Mouse (Mus musculus): Measurements from ENCODE around the gene Notch4. TPM values are rescaled to one million over a fixed set of nuclear protein-coding genes. Genes with fewer than 3 reads are reported as not detected.

Notch4 gene
- polyA plus RNA-seq (2015; fragmentation: Illumina TruSeq; extraction: RNeasy Lipid Tissue Mini Kit (QIAGEN cat#74804); ENCODE audit: low read depth, low replicate concordance): 2.6 TPM

GRCm38 (mm10) chr17:34564003-34564421, at the start of gene Notch4:
TSS of gene Notch4 (plus strand) at chr17:34564268.

GRCm38 (mm10) chr17:34517252-34517651, 46.8 kb upstream of the Notch4 start, which contains the start of gene Btnl6:
TSS of gene Btnl6 (minus strand) at chr17:34517352.

GRCm38 (mm10) chr17:34589681-34590101, 25.6 kb downstream of the Notch4 start, which contains the start of gene Gpsm3:
TSS of gene Gpsm3 (plus strand) at chr17:34589806.

GRCm38 (mm10) chr17:34591029-34591993, 27.2 kb downstream of the Notch4 start, which contains the start of gene Pbx2:
TSS of gene Pbx2 (plus strand) at chr17:34591266.

GRCm38 (mm10) chr17:34597566-34598095, 33.6 kb downstream of the Notch4 start, which contains the start of gene Ager:
TSS of gene Ager (plus strand) at chr17:34597862.

GRCm38 (mm10) chr17:34603375-34604060, 39.5 kb downstream of the Notch4 start, which contains the start of gene Rnf5:
TSS of gene Rnf5 (minus strand) at chr17:34603690.

GRCm38 (mm10) chr17:34604061-34604508, 40.0 kb downstream of the Notch4 start, which contains the start of gene Agpat1:
TSS of gene Agpat1 (plus strand) at chr17:34604262.

GRCm38 (mm10) chr17:34615871-34616270, 51.8 kb downstream of the Notch4 start, which contains the start of gene Egfl8:
TSS of gene Egfl8 (minus strand) at chr17:34615971.

GRCm38 (mm10) chr17:34627943-34628643, 64.0 kb downstream of the Notch4 start, which contains the start of gene Ppt2:
TSS of gene Ppt2 (minus strand) at chr17:34628510.

GRCm38 (mm10) chr17:34629221-34629751, 65.2 kb downstream of the Notch4 start, which contains the start of gene Prrt1:
TSS of gene Prrt1 (plus strand) at chr17:34629533.

Other genes with a start within 250 kb of the Notch4 start
- 0.12 TPM for gene H2-Eb2, start 238.6 kb upstream of the Notch4 start, polyA plus RNA-seq (2015; fragmentation: Illumina TruSeq; extraction: RNeasy Lipid Tissue Mini Kit (QIAGEN cat#74804); ENCODE audit: low read depth, low replicate concordance)
- gene Btnl2, start 209.4 kb upstream of the Notch4 start, polyA plus RNA-seq (2015; fragmentation: Illumina TruSeq; extraction: RNeasy Lipid Tissue Mini Kit (QIAGEN cat#74804); ENCODE audit: low read depth, low replicate concordance): not detected
- not detected for gene Btnl1, start 187.1 kb upstream of the Notch4 start, polyA plus RNA-seq (2015; fragmentation: Illumina TruSeq; extraction: RNeasy Lipid Tissue Mini Kit (QIAGEN cat#74804); ENCODE audit: low read depth, low replicate concordance)
- gene BC051142, start 165.4 kb upstream of the Notch4 start, polyA plus RNA-seq (2015; fragmentation: Illumina TruSeq; extraction: RNeasy Lipid Tissue Mini Kit (QIAGEN cat#74804); ENCODE audit: low read depth, low replicate concordance): 4.6 TPM
- gene Btnl4, start 87.0 kb upstream of the Notch4 start, polyA plus RNA-seq (2015; fragmentation: Illumina TruSeq; extraction: RNeasy Lipid Tissue Mini Kit (QIAGEN cat#74804); ENCODE audit: low read depth, low replicate concordance): not detected
- not detected for gene Btnl6, start 46.9 kb upstream of the Notch4 start, polyA plus RNA-seq (2015; fragmentation: Illumina TruSeq; extraction: RNeasy Lipid Tissue Mini Kit (QIAGEN cat#74804); ENCODE audit: low read depth, low replicate concordance)
- gene Gpsm3, start 25.5 kb downstream of the Notch4 start, polyA plus RNA-seq (2015; fragmentation: Illumina TruSeq; extraction: RNeasy Lipid Tissue Mini Kit (QIAGEN cat#74804); ENCODE audit: low read depth, low replicate concordance): 3.5 TPM
- gene Pbx2, start 27.0 kb downstream of the Notch4 start, polyA plus RNA-seq (2015; fragmentation: Illumina TruSeq; extraction: RNeasy Lipid Tissue Mini Kit (QIAGEN cat#74804); ENCODE audit: low read depth, low replicate concordance): 44.5 TPM
- 0.58 TPM for gene Ager, start 33.6 kb downstream of the Notch4 start, polyA plus RNA-seq (2015; fragmentation: Illumina TruSeq; extraction: RNeasy Lipid Tissue Mini Kit (QIAGEN cat#74804); ENCODE audit: low read depth, low replicate concordance)
- gene Rnf5, start 39.4 kb downstream of the Notch4 start, polyA plus RNA-seq (2015; fragmentation: Illumina TruSeq; extraction: RNeasy Lipid Tissue Mini Kit (QIAGEN cat#74804); ENCODE audit: low read depth, low replicate concordance): 111 TPM
- 124 TPM for gene Agpat1, start 40.0 kb downstream of the Notch4 start, polyA plus RNA-seq (2015; fragmentation: Illumina TruSeq; extraction: RNeasy Lipid Tissue Mini Kit (QIAGEN cat#74804); ENCODE audit: low read depth, low replicate concordance)
- 3.2 TPM for gene Egfl8, start 51.7 kb downstream of the Notch4 start, polyA plus RNA-seq (2015; fragmentation: Illumina TruSeq; extraction: RNeasy Lipid Tissue Mini Kit (QIAGEN cat#74804); ENCODE audit: low read depth, low replicate concordance)
- 37.7 TPM for gene Ppt2, start 64.2 kb downstream of the Notch4 start, polyA plus RNA-seq (2015; fragmentation: Illumina TruSeq; extraction: RNeasy Lipid Tissue Mini Kit (QIAGEN cat#74804); ENCODE audit: low read depth, low replicate concordance)
- gene Prrt1, start 65.3 kb downstream of the Notch4 start, polyA plus RNA-seq (2015; fragmentation: Illumina TruSeq; extraction: RNeasy Lipid Tissue Mini Kit (QIAGEN cat#74804); ENCODE audit: low read depth, low replicate concordance): 123 TPM
- 12.5 TPM for gene Fkbpl, start 80.5 kb downstream of the Notch4 start, polyA plus RNA-seq (2015; fragmentation: Illumina TruSeq; extraction: RNeasy Lipid Tissue Mini Kit (QIAGEN cat#74804); ENCODE audit: low read depth, low replicate concordance)
- gene Atf6b, start 82.9 kb downstream of the Notch4 start, polyA plus RNA-seq (2015; fragmentation: Illumina TruSeq; extraction: RNeasy Lipid Tissue Mini Kit (QIAGEN cat#74804); ENCODE audit: low read depth, low replicate concordance): 54.8 TPM
- 0.86 TPM for gene Tnxb, start 106.3 kb downstream of the Notch4 start, polyA plus RNA-seq (2015; fragmentation: Illumina TruSeq; extraction: RNeasy Lipid Tissue Mini Kit (QIAGEN cat#74804); ENCODE audit: low read depth, low replicate concordance)
- gene C4b, start 179.6 kb downstream of the Notch4 start, polyA plus RNA-seq (2015; fragmentation: Illumina TruSeq; extraction: RNeasy Lipid Tissue Mini Kit (QIAGEN cat#74804); ENCODE audit: low read depth, low replicate concordance): 10.9 TPM
- not detected for gene Cyp21a1, start 240.3 kb downstream of the Notch4 start, polyA plus RNA-seq (2015; fragmentation: Illumina TruSeq; extraction: RNeasy Lipid Tissue Mini Kit (QIAGEN cat#74804); ENCODE audit: low read depth, low replicate concordance)

All from brain, adult 10 weeks (tissue).